Mouse (Mus musculus) adrenal gland, adult 10 weeks (tissue): ENCODE results near the gene Rbm10. TPM values are rescaled to one million over a fixed set of nuclear protein-coding genes. Genes with fewer than 3 reads are reported as not detected.

Experiments
- polyA plus RNA-seq: library from polyadenylated mRNA; stranded (reverse); fragments of 350-450 nt; fragmentation: Illumina TruSeq; extraction: RNeasy Lipid Tissue Mini Kit (QIAGEN cat#74804); gene quantifications from one replicate; pipeline ENCODE4 v1.2.3, GENCODE M21; 2014; ENCODE audit warnings: low read depth, low replicate concordance

Gene Rbm10
- 6.1 TPM for polyA plus RNA-seq

DNA sequence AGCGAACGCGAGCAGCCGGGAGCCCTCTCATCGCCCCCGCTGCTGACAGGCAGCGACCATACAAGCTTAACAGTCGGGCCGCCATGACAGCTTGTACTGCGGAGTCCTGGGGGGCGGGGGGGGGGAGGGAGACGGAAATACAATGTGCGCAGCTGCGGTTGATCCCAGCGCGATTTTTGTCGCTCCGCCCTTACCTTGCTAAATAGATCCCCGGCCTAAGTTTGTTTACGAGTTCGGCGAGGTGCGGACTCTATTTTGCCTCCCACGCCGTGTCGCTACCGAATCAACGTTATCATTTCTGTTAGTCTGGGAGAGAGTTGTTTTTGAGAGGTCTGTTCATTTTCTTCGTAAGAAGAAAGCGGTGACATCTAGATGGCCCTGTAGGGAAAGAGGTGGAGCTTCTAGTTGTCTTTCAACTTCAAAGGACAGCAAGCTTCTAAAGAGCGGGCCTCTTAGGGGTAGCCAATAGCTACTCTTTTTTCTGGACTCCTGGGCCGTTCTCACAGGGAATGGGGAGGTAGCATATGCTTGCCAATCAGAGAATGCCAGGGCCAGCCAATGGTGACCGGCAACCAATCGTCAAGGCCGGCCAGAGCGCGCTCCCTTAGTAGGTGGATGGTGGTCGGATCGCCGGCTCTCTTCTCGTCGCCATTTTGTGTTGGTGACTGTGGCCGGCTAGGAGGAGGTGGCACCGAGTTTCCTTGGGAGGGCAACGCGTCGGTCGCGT, at the start of gene Rbm10, which contains the start of gene Ndufb11:
TSS of gene Rbm10 (plus strand) at position 328 of the 727 bp plus-strand sequence.
TSS of gene Ndufb11 (minus strand) at position 444 of the 727 bp plus-strand sequence.

GRCm38 (mm10) chrX:20658026-20658652, 40.8 kb downstream of the Rbm10 start, which contains the start of gene Uba1:
Gene Uba1, plus strand, starts transcription at chrX:20658326.

GRCm38 (mm10) chrX:20687519-20688067, 70.3 kb downstream of the Rbm10 start, which contains the start of gene Cdk16:
Gene Cdk16, plus strand, starts transcription at chrX:20687954.

Other genes with a start within 250 kb of the Rbm10 start
- gene Jade3, start 191.8 kb upstream of the Rbm10 start, polyA plus RNA-seq: 12.6 TPM
- gene Rgn, start 67.7 kb upstream of the Rbm10 start, polyA plus RNA-seq: 8.8 TPM
- 48.1 TPM for gene Ndufb11, start 116 bp downstream of the Rbm10 start, polyA plus RNA-seq
- gene Uba1, start 40.8 kb downstream of the Rbm10 start, polyA plus RNA-seq: 233 TPM
- gene Cdk16, start 70.5 kb downstream of the Rbm10 start, polyA plus RNA-seq: 38.8 TPM
- gene Usp11, start 86.4 kb downstream of the Rbm10 start, polyA plus RNA-seq: 11.5 TPM
- gene Araf, start 180.3 kb downstream of the Rbm10 start, polyA plus RNA-seq: 136 TPM